Comparison of ENCODE assay signal across 11 mouse cellular contexts in the genomic region with DNA sequence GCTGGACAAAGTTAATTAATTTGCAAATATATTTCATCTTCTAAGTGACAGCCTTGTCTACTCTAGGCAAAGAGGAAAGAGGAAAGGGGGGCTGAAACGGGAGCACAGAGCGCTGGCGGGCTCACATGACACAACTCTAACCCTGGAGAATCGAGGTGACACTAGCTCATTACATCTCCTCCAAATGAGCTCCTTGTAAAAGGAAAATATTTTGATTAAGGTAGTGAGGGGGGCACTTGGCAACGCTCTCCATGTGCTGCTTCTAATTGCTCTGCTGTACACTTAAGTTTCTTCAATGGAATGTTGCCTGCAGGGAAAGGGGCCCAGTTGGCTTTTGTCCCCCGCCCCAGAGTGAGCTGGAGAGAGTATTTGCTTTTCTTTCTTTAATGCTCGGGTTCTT.
DNase-seq lines count a peak whose midpoint lies in the region; ATAC-seq lines count a peak whose summit lies in the region.
"Had no signal": no experiment of that assay in that cellular context is flagged by ENCODE, and none has a peak within 500 bp of the region (broad histone marks: within the 10 kb centered on the region; RNA-seq: fewer than 3 reads in every experiment).

No protein-coding gene starts in this region.

- H3K27ac ChIP-seq in kidney, embryonic 16.5 days (ENCODE audit: low read length), result no peak overlapping the region
- 0 out of 2 replicates have a peak overlapping the region, but pooled peaks have one; percentile 8 for H3K27ac ChIP-seq in forebrain, embryonic 10.5 days
- H3K27ac ChIP-seq in hindbrain, embryonic 14.5 days, result no peak overlapping the region
- no peak overlapping the region for H3K27ac ChIP-seq in midbrain, embryonic 16.5 days (ENCODE audit: low read length)
- H3K27ac ChIP-seq: heart, embryonic 15.5 days had no signal

- H3K9me3 ChIP-seq in kidney, embryonic 16.5 days (ENCODE audit: low read length), result no peaks in the 10 kb centered on the region
- H3K9me3 ChIP-seq in forebrain, embryonic 10.5 days, result no peaks in the 10 kb centered on the region
- H3K9me3 ChIP-seq in hindbrain, embryonic 14.5 days (ENCODE audit: control insufficient read depth, low read length), result no peaks in the 10 kb centered on the region
- H3K9me3 ChIP-seq in midbrain, embryonic 16.5 days (replicated peaks; ENCODE audit: control insufficient read depth, low read length, poor library complexity, severe bottlenecking), result no peaks in the 10 kb centered on the region
- H3K9me3 ChIP-seq: heart, embryonic 15.5 days had no signal

- no peak overlapping the region for H3K4me2 ChIP-seq in kidney, embryonic 16.5 days (replicated peaks; ENCODE audit: low read depth, low read length)
- H3K4me2 ChIP-seq in hindbrain, embryonic 14.5 days (replicated peaks), result no peak overlapping the region
- H3K4me2 ChIP-seq in midbrain, embryonic 16.5 days (ENCODE audit: low read length), result no peak overlapping the region
- H3K4me2 ChIP-seq: heart, embryonic 15.5 days had no signal

- peak; percentile 65 for ATAC-seq in kidney, embryonic 16.5 days (ENCODE audit: low FRiP score, low TSS enrichment)
- ATAC-seq in hindbrain, embryonic 14.5 days (ENCODE audit: low FRiP score), result peak; percentile 51; the same call in 1 of the 2 replicates
- peak; percentile 48; the same call in 1 of the 2 replicates for ATAC-seq in midbrain, embryonic 16.5 days
- ATAC-seq: intestine, embryonic 16.5 days had no signal

- H3K27me3 ChIP-seq in kidney, embryonic 16.5 days (ENCODE audit: insufficient read depth, low read length), result no peaks in the 10 kb centered on the region
- no peaks in the 10 kb centered on the region for H3K27me3 ChIP-seq in forebrain, embryonic 10.5 days (ENCODE audit: poor library complexity, severe bottlenecking)
- no peaks in the 10 kb centered on the region for H3K27me3 ChIP-seq in hindbrain, embryonic 14.5 days (ENCODE audit: control insufficient read depth, insufficient read depth, low read length)
- no peaks in the 10 kb centered on the region for H3K27me3 ChIP-seq in midbrain, embryonic 16.5 days (ENCODE audit: control insufficient read depth, insufficient read depth, low read depth, low read length)
- H3K27me3 ChIP-seq: heart, embryonic 15.5 days had no signal

- H3K36me3 ChIP-seq in kidney, embryonic 16.5 days (ENCODE audit: insufficient read depth, low read length), result no peaks in the 10 kb centered on the region
- no peaks in the 10 kb centered on the region for H3K36me3 ChIP-seq in forebrain, embryonic 10.5 days (replicated peaks)
- H3K36me3 ChIP-seq in hindbrain, embryonic 14.5 days (replicated peaks; ENCODE audit: control insufficient read depth, insufficient read depth), result no peaks in the 10 kb centered on the region
- no peaks in the 10 kb centered on the region for H3K36me3 ChIP-seq in midbrain, embryonic 16.5 days (ENCODE audit: control insufficient read depth, insufficient read depth, low read length)
- H3K36me3 ChIP-seq: heart, embryonic 15.5 days had no signal

- H3K4me1 ChIP-seq in kidney, embryonic 16.5 days (ENCODE audit: insufficient read depth, low read length), result no peaks in the 10 kb centered on the region
- H3K4me1 ChIP-seq in forebrain, embryonic 10.5 days, result peaks cover 23% of the 10 kb centered on the region
- 0 out of 2 replicates have a peak, but pooled peaks cover 10% of the 10 kb centered on the region for H3K4me1 ChIP-seq in hindbrain, embryonic 14.5 days (replicated peaks; ENCODE audit: control insufficient read depth, insufficient read depth, low read length)
- peaks cover 6% of the 10 kb centered on the region for H3K4me1 ChIP-seq in midbrain, embryonic 16.5 days (ENCODE audit: control insufficient read depth, insufficient read depth, low read length)
- H3K4me1 ChIP-seq: heart, embryonic 15.5 days had no signal

- 15% methylated on average over 7 of the region's 7 CpGs for WGBS in kidney, embryonic 16.5 days
- WGBS in forebrain, embryonic 10.5 days, result 28% methylated on average over 7 of the region's 7 CpGs
- WGBS in hindbrain, embryonic 14.5 days, result 23% methylated on average over 7 of the region's 7 CpGs
- 33% methylated on average over 7 of the region's 7 CpGs for WGBS in midbrain, embryonic 16.5 days

- no peak overlapping the region for H3K4me3 ChIP-seq in kidney, embryonic 16.5 days (ENCODE audit: low read length)
- H3K4me3 ChIP-seq in forebrain, embryonic 10.5 days, result no peak overlapping the region
- H3K4me3 ChIP-seq in hindbrain, embryonic 14.5 days (replicated peaks; ENCODE audit: low read length), result no peak overlapping the region
- H3K4me3 ChIP-seq in midbrain, embryonic 16.5 days (ENCODE audit: low read depth, low read length), result no peak overlapping the region
- H3K4me3 ChIP-seq: heart, embryonic 15.5 days had no signal

- H3K9ac ChIP-seq in kidney, embryonic 16.5 days (replicated peaks; ENCODE audit: low read length), result no peak overlapping the region
- no peak overlapping the region for H3K9ac ChIP-seq in hindbrain, embryonic 14.5 days
- H3K9ac ChIP-seq in midbrain, embryonic 16.5 days (ENCODE audit: low read depth, low read length), result no peak overlapping the region
- H3K9ac ChIP-seq: heart, embryonic 15.5 days had no signal

- DNase-seq in kidney, adult 8-10 months, result no peak
- peak; percentile 29 for DNase-seq in forebrain, embryonic 10.5 days (ENCODE audit: extremely low spot score, low spot score)
- DNase-seq in hindbrain, embryonic 14.5 days (ENCODE audit: low spot score), result no peak
- DNase-seq in frontal cortex, adult 2 months (ENCODE audit: extremely low spot score in 1 of 2, low spot score in 1 of 2), result no peak
- DNase-seq in yolk sac, embryonic 10.5 days (ENCODE audit: low spot score), result no peak
- no peak for DNase-seq in lung, postnatal 4 days
- DNase-seq: gastrocnemius, postnatal 14 days had no signal
